Mouse (Mus musculus) kidney, postnatal 0 days (tissue): ENCODE measurements at regions not wholly inside any gene's neighbourhood (a gene's known extent, or its start where the extent isn't known, plus 50 kb on each side); places are given as distances from the start of the nearest gene placed in this dataset.

ENCODE experiments used
- ATAC-seq: fragments of 200-750 bp; cut with Nextera tagmentation; replicated peaks from 2 replicates; pipeline ENCODE4 v1.8.0; 2017; ENCODE audit warnings: low read depth, moderate number of reproducible peaks, moderate TSS enrichment, moderate library complexity; ENCODE audit not compliant: low FRiP score
- DNase-seq: peaks from one replicate; pipeline ENCODE4 v3.0.0-alpha.2; 2016; ENCODE audit warnings: low spot score
- H3K27ac ChIP-seq: fragments of 300-500 bp; sonication (generic); 2 replicates; pipeline ENCODE4 v1.5.1; 2014; ENCODE audit warnings: mild to moderate bottlenecking
- H3K27me3 ChIP-seq: fragments of 300-500 bp; sonication (generic); 2 replicates; pipeline ENCODE4 v1.6.1; 2014; ENCODE audit warnings: low read length, mixed read lengths; ENCODE audit not compliant: insufficient read depth
- H3K36me3 ChIP-seq: fragments of 300-500 bp; sonication (generic); 2 replicates; pipeline ENCODE4 v1.6.1; 2014; ENCODE audit warnings: low read length, mixed read lengths; ENCODE audit not compliant: insufficient read depth
- H3K4me1 ChIP-seq: fragments of 300-500 bp; sonication (generic); replicated peaks from 2 replicates; pipeline ENCODE4 v1.6.1; 2014; ENCODE audit warnings: antibody characterized with exemption, low read length, mixed read lengths; ENCODE audit not compliant: insufficient read depth
- H3K4me2 ChIP-seq: fragments of 300-500 bp; sonication (generic); 2 replicates; pipeline ENCODE4 v1.6.1; 2014; ENCODE audit warnings: mild to moderate bottlenecking, low read length, moderate library complexity, mixed read lengths
- H3K4me3 ChIP-seq: fragments of 300-500 bp; sonication (generic); replicated peaks from 2 replicates; pipeline ENCODE4 v1.5.1; 2014; ENCODE audit warnings: low read depth, low read length
- H3K9ac ChIP-seq: fragments of 300-500 bp; sonication (generic); 2 replicates; pipeline ENCODE4 v1.6.1; 2014; ENCODE audit warnings: low read depth, low read length
- H3K9me3 ChIP-seq: fragments of 300-500 bp; sonication (generic); replicated peaks from 2 replicates; pipeline ENCODE4 v1.6.1; 2016; ENCODE audit warnings: low read length, inconsistent platforms, mixed read lengths
- CTCF ChIP-seq: IDR thresholded peaks from 2 replicates; pipeline ENCODE4 v1.5.1; 2016; ENCODE audit warnings: antibody characterized with exemption, low read depth, mild to moderate bottlenecking, moderate library complexity
- WGBS: fragments of 180-500 bp; shearing (Covaris S2); extraction: QIAGEN DNeasy Blood & Tissue Kit; methylation state at CpG from one replicate; pipeline ENCODE4 v1.1.7; 2014; 5-methylcytosine and 5-hydroxymethylcytosine counted together

GRCm38 (mm10) chr1:125013301-125013700 is 422.2 kb downstream of the Actr3 start:
- H3K4me3 ChIP-seq: no peak overlapping the region
- 76% methylated on average over 4 of the region's 4 CpGs for WGBS
- ATAC-seq: no peak
- no peaks in the 10 kb centered on the region for H3K27me3 ChIP-seq
- H3K27ac ChIP-seq: no peak overlapping the region
- peak; percentile 11 for DNase-seq
- no peaks in the 10 kb centered on the region for H3K9me3 ChIP-seq
- TF ChIP-seq CTCF: no peak
- no peak overlapping the region for H3K4me2 ChIP-seq
- no peaks in the 10 kb centered on the region for H3K36me3 ChIP-seq
- no peaks in the 10 kb centered on the region for H3K4me1 ChIP-seq
- H3K9ac ChIP-seq: no peak overlapping the region

DNA sequence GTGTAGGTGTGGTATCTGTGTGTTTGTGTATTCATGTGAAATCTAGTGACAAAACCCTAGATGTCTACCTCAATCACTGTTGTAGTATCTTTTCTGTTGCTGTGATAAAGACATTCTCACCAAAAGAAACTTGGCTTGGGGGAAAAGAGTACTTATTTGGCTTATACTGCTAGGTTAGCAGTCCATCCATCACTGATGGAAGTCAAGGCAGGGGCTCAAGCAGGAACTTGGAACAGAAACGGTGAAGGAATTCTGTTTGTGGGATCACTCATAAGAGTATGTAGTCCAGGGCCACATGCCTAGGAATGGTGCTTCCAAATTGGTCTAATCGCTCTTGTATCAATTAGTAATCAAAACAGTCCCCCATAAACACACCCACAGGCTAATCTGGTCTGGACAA is 423.6 kb downstream of the Actr3 start:
- 76% methylated on average over 2 of the region's 2 CpGs for WGBS
- ATAC-seq: no peak

GRCm38 (mm10) chr1:124997577-124997976 is 437.9 kb downstream of the Actr3 start:
- Histone ChIP-seq H3K27me3 (no peaks in the 10 kb centered on the region), H3K9me3 (no peaks in the 10 kb centered on the region), H3K36me3 (no peaks in the 10 kb centered on the region), H3K4me2 (no peak overlapping the region), H3K27ac (no peak overlapping the region), H3K4me1 (no peaks in the 10 kb centered on the region), H3K4me3 (no peak overlapping the region), H3K9ac (no peak overlapping the region)
- no peak for DNase-seq
- WGBS: 61% methylated on average over 1 of the region's 1 CpGs
- no peak for ATAC-seq
- TF ChIP-seq CTCF: no peak

More for the DNA sequence above, 423.6 kb downstream of the Actr3 start:
- Histone ChIP-seq H3K36me3 (no peaks in the 10 kb centered on the region), H3K4me3 (no peak overlapping the region), H3K27me3 (no peaks in the 10 kb centered on the region), H3K4me2 (no peak overlapping the region), H3K27ac (no peak overlapping the region), H3K4me1 (no peaks in the 10 kb centered on the region), H3K9ac (no peak overlapping the region), H3K9me3 (no peaks in the 10 kb centered on the region)
- DNase-seq: no peak
- TF ChIP-seq CTCF: no peak

- DNase-seq (no peak), ATAC-seq (no peak)
- Histone ChIP-seq H3K36me3 (no peaks in the 10 kb centered on the region), H3K4me2 (no peak overlapping the region), H3K4me3 (no peak overlapping the region), H3K27ac (no peak overlapping the region), H3K4me1 (no peaks in the 10 kb centered on the region), H3K9me3 (no peaks in the 10 kb centered on the region; the same call in 1 of the 2 replicates), H3K27me3 (no peaks in the 10 kb centered on the region), H3K9ac (no peak overlapping the region)
- no peak for TF ChIP-seq CTCF
These were observed 484.7 kb downstream of the Actr3 start for GRCm38 (mm10) chr1:124950849-124951248.

DNA sequence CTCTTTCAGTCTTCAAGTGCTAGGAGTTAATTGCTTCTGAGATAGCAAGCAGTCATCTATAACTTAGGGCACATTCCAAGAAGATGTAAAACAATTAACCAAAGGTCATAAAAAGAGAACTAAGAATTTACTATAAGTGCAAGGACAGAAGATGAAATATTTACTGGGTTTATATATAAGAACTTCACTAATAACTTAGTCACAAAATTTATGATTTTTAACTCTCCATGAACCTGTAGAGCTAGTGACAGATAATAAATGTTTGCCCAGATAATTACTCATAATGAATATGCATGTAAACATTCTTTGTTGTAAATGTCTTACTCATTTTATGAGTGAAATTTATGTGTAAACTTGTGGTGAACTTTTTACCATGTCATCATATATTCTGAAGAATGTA is 531.2 kb downstream of the Actr3 start:
- Histone ChIP-seq H3K27ac (no peak overlapping the region), H3K4me2 (no peak overlapping the region), H3K9me3 (no peaks in the 10 kb centered on the region), H3K27me3 (no peaks in the 10 kb centered on the region), H3K9ac (no peak overlapping the region), H3K4me3 (no peak overlapping the region), H3K36me3 (no peaks in the 10 kb centered on the region), H3K4me1 (no peaks in the 10 kb centered on the region)
- no peak for TF ChIP-seq CTCF
- ATAC-seq (no peak), DNase-seq (peak; percentile 66)

GRCm38 (mm10) chr1:124871148-124871547 is 564.4 kb downstream of the Actr3 start:
- H3K27ac ChIP-seq: no peak overlapping the region
- H3K4me2 ChIP-seq: no peak overlapping the region
- no peaks in the 10 kb centered on the region for H3K36me3 ChIP-seq
- 75% methylated on average over 3 of the region's 3 CpGs for WGBS
- no peaks in the 10 kb centered on the region for H3K27me3 ChIP-seq
- no peak overlapping the region for H3K4me3 ChIP-seq
- DNase-seq (no peak), ATAC-seq (no peak)
- H3K4me1 ChIP-seq: no peaks in the 10 kb centered on the region
- TF ChIP-seq CTCF: no peak
- H3K9ac ChIP-seq: no peak overlapping the region
- no peaks in the 10 kb centered on the region for H3K9me3 ChIP-seq

DNA sequence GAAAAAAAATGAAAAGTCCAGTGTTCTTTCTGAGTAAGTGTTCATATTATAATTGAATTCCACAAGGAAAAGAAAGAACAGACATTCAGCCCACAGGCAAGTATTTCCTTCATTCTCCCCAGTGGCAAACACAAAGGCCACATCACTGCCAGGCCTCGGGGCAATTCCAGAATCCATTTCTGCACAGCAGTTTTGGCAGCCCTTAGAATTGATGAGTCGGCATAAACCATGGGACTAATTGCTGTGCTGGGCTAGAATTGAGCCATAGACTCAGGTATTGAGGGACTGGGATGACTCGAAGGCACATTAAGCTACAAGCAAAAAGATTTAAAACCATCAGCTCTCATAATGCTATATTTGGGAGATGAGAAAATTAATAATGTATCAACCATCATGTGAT is 569.3 kb downstream of the Actr3 start:
- 79% methylated on average over 3 of the region's 3 CpGs for WGBS
- Histone ChIP-seq H3K27me3 (no peaks in the 10 kb centered on the region), H3K27ac (no peak overlapping the region), H3K9ac (no peak overlapping the region), H3K4me3 (no peak overlapping the region), H3K9me3 (no peaks in the 10 kb centered on the region), H3K36me3 (no peaks in the 10 kb centered on the region), H3K4me1 (no peaks in the 10 kb centered on the region), H3K4me2 (no peak overlapping the region)
- TF ChIP-seq CTCF: no peak
- DNase-seq (no peak), ATAC-seq (no peak)
